Mouse (Mus musculus): ENCODE measurements at regions not wholly inside any gene's neighbourhood (a gene's known extent, or its start where the extent isn't known, plus 50 kb on each side); places are given as distances from the start of the nearest gene placed in this dataset.

- no peak for DNase-seq (ENCODE audit: low spot score in 2 of 2)
Measured at GRCm38 (mm10) chr14:17234898-17235297, 415.9 kb upstream of the Rarb start.

GRCm38 (mm10) chr14:17211502-17211901 lies 392.5 kb upstream of the Rarb start:
- DNase-seq (ENCODE audit: low spot score in 2 of 2): no peak

- DNase-seq (ENCODE audit: low spot score in 2 of 2): no peak
Measured at GRCm38 (mm10) chr14:17205691-17206090, 386.7 kb upstream of the Rarb start.

- DNase-seq (ENCODE audit: low spot score in 2 of 2): no peak
Measured at GRCm38 (mm10) chr14:17203251-17204015, 384.5 kb upstream of the Rarb start.

GRCm38 (mm10) chr14:17192953-17193352 lies 374.0 kb upstream of the Rarb start:
- no peak for DNase-seq (ENCODE audit: low spot score in 2 of 2)

GRCm38 (mm10) chr14:17173218-17173617 lies 354.3 kb upstream of the Rarb start:
- no peak for DNase-seq (ENCODE audit: low spot score in 2 of 2)

GRCm38 (mm10) chr14:17172330-17173110 lies 353.6 kb upstream of the Rarb start:
- DNase-seq (ENCODE audit: low spot score in 2 of 2): peak; percentile 47 to 74

GRCm38 (mm10) chr14:17171896-17172295 lies 352.9 kb upstream of the Rarb start:
- DNase-seq (ENCODE audit: low spot score in 2 of 2): no peak

- DNase-seq (ENCODE audit: low spot score in 2 of 2): no peak
Measured at GRCm38 (mm10) chr14:17158324-17158723, 339.4 kb upstream of the Rarb start.

GRCm38 (mm10) chr14:17156402-17156954 lies 337.5 kb upstream of the Rarb start:
- DNase-seq (ENCODE audit: low spot score in 2 of 2): no peak

GRCm38 (mm10) chr14:17120679-17121078 lies 301.7 kb upstream of the Rarb start:
- DNase-seq (ENCODE audit: low spot score in 2 of 2): no peak

GRCm38 (mm10) chr14:17106668-17107067 lies 287.7 kb upstream of the Rarb start:
- no peak for DNase-seq (ENCODE audit: low spot score in 2 of 2)

GRCm38 (mm10) chr14:17102486-17102885 lies 283.5 kb upstream of the Rarb start:
- no peak for DNase-seq (ENCODE audit: low spot score in 2 of 2)

GRCm38 (mm10) chr14:17090573-17090937 lies 271.6 kb upstream of the Rarb start:
- no peak for DNase-seq (ENCODE audit: low spot score in 2 of 2)

- no peak for DNase-seq (ENCODE audit: low spot score in 2 of 2)
Measured at GRCm38 (mm10) chr14:17089640-17090572, 270.9 kb upstream of the Rarb start.

- no peak for DNase-seq (ENCODE audit: low spot score in 2 of 2)
Measured at GRCm38 (mm10) chr14:17089089-17089634, 270.2 kb upstream of the Rarb start.

GRCm38 (mm10) chr14:17087828-17088227 lies 268.9 kb upstream of the Rarb start:
- no peak for DNase-seq (ENCODE audit: low spot score in 2 of 2)

GRCm38 (mm10) chr14:17083907-17084306 lies 265.0 kb upstream of the Rarb start:
- no peak for DNase-seq (ENCODE audit: low spot score in 2 of 2)

- no peak for DNase-seq (ENCODE audit: low spot score in 2 of 2)
Measured at GRCm38 (mm10) chr14:17081904-17082303, 262.9 kb upstream of the Rarb start.

GRCm38 (mm10) chr14:17079513-17079912 lies 260.6 kb upstream of the Rarb start:
- DNase-seq (ENCODE audit: low spot score in 2 of 2): no peak

- DNase-seq (ENCODE audit: low spot score in 2 of 2): peak in 1 of 2 experiments; percentile 17
Measured at GRCm38 (mm10) chr14:17061358-17061757, 242.4 kb upstream of the Rarb start.

Data from urinary bladder, adult 18-20 months (tissue).